Mouse (Mus musculus) adrenal gland, postnatal 25 days (tissue): ENCODE results near the gene Ceacam19. TPM values are rescaled to one million over a fixed set of nuclear protein-coding genes. Genes with fewer than 3 reads are reported as not detected.
"Not testable (repeated sequence)": the region's sequence is repeated elsewhere in the genome, so short reads cannot be mapped to it uniquely, and the experiment has no call there.

Experiments used
- DNase-seq: peaks from one replicate; pipeline ENCODE4 v3.0.0; 2021; ENCODE audit warnings: mixed read lengths
- long read RNA-seq: library from polyadenylated mRNA; stranded (forward); transcript quantifications from one replicate; pipeline ENCODE4 v2.0.0, GENCODE M21; 2021
- total RNA-seq: library from RNA; stranded (reverse); gene quantifications from 2 replicates; pipeline ENCODE4 v1.2.3, GENCODE M21; 2021

Gene Ceacam19
- total RNA-seq = not detected in 2 replicates
- long read RNA-seq = 0 reads

GRCm38 (mm10) chr7:19887849-19888248 is at the start of gene Ceacam19:
Ceacam19 (minus strand) TSS chr7:19887965.
- no peak for DNase-seq

DNA sequence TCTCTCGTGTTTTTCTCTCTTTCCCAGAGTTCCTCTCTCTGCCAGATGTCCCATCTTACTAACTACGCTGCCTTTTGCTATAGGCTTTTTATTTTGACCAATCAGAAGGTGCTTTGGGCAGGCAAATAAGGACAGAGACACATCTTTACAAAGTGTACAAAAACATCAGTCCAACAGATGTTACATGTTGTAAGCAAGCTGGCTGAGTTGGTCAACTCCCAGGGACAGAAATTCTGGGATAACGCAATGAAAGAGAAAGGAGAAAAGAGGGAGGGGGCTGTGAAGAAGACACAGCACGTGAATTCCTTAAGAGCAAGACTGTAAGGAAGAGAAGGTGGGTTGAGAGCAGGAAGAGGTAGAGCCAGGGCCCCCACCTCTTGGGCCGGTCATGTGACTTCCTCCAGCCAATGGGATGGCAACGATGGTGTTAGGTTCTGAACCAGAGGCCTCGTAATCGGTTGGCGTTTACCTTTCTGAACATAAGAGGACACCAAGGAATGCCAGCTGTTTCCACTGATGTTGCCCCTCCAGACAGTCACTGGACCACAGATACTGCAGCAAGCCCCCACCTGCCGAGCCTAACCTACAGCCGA is 49.6 kb upstream of the Ceacam19 start:
- no peak for DNase-seq

GRCm38 (mm10) chr7:19935961-19936360 is 48.2 kb upstream of the Ceacam19 start:
- DNase-seq = no peak

- DNase-seq = no peak
Measured at GRCm38 (mm10) chr7:19935171-19935751, 47.5 kb upstream of the Ceacam19 start.

GRCm38 (mm10) chr7:19932877-19933809 is 45.4 kb upstream of the Ceacam19 start:
- DNase-seq = peak; percentile 63

DNA sequence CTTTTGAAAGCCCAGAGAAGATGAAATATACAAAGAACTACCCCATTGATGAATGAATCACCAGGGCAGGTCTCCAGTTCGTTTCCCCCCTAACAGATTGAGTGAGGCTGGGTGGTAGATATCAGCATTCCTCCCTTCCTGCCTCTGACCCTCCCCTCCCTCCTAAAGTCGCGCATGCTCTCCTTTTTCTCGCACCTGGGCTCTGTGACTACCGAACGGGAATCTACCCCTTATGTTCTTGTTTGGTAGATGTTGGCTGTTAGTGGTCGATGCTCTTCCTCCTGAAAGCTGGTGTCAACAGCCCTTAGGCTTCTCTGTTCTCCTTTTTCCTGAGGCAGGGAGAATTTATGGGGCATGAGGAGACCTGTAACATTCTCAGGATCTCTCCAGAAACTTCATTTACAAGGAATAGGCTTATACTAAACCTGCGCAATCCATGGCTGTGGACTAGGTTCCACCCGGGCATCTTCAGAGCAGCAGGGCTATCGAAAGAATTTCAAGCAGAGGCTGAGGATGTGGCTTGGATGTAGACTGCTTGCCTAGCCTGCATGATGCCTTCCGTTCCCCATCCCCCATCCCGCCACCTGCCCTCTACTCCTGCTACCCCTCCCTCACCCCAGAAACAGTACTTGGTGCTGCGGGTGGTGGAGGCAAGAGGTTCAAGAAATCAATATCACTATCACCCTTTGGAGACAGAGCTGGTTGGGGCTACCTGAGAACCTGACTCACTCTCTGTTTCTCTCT is 44.5 kb upstream of the Ceacam19 start:
- DNase-seq = no peak

- DNase-seq = not testable (repeated sequence)
Measured at GRCm38 (mm10) chr7:19930481-19930880, 42.7 kb upstream of the Ceacam19 start.

DNA sequence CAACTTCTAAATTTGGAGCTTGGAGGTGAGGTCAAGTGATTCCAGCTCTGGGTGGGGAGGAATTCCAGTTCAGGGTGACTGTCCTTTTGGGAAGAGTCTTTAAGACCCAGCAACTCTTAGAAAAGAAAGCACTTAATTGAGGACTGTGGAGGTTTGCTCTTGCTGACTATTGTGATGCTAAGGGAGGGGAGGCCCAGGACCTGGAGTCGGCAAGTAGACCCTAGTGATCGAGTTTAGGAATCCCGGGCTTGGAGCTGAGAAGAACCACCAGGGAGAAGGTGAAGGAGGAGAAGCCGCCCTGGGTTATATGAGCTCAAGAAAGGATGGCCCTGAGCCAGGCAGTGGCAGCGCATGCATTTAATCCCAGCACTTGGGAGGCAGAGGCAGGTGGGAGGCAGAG is 40.7 kb upstream of the Ceacam19 start:
- no peak for DNase-seq

- DNase-seq = no peak
Measured at GRCm38 (mm10) chr7:19926849-19927480, 39.2 kb upstream of the Ceacam19 start.

DNA sequence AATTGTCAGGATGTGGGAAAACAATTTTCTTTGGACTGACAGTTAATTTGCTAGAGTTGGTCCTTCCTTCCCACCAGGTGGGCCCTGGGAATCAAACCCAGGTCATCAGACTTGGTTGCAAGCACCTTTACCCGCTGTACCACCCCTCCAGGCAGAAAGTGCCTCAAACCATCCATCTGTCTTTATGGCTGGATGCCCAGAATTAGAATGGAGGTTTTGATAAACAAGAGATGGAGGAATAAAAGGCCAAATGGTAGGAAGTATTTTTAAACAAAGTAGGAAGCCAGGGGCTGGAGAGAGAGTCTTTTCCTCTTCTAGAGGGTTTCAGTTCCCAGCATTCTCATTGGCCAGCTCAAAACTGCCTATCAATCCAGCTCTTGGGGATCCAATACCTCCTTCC is 37.6 kb upstream of the Ceacam19 start:
- no peak for DNase-seq

DNA sequence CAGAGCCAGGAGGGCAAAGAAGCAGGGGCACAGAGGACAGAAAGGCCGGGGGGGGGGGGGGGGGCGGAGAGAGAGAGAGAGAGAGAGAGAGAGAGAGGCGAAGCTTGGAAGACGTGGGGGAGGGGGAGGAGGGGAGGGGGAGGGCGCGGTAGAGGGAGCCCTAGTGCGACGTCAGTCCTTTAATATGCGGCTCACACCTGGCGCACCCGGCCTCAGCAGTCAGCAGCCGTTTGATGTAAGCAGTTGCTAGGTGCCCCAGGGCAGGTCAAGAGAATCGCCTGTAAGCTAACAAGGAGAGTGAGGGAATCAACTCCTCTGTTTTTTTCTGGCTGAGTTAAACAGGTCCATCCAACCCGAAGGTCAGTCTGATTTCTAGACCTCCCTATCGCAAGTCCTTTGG is 36.0 kb upstream of the Ceacam19 start:
- no peak for DNase-seq

- no peak for DNase-seq
Measured at GRCm38 (mm10) chr7:19923354-19923753, 35.6 kb upstream of the Ceacam19 start.

- DNase-seq = peak; percentile 82
Measured at GRCm38 (mm10) chr7:19920506-19921261, 32.9 kb upstream of the Ceacam19 start, which contains the start of gene Pvr. Pvr (minus strand) TSS chr7:19921160.

- DNase-seq = no peak
Measured at GRCm38 (mm10) chr7:19920166-19920505, 32.4 kb upstream of the Ceacam19 start.

DNA sequence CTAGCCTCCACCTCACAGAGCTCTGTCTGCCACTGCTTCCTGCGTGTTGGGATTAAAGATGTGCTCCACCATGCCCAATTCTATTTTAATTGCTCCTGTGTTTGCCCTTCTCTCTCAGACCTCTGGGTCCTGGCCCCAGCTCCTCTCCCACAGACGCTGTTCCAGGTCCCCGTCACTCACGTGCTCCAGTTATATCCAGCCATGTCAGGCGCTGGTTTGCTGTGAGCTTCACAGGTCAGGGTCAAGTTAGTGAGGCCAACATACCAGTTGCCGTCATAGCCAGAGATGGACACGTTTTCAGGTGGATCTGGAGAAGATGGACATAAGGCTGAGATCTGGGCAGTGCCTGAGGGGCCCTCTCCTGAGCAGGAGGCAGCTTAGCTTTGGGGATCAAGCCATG is 26.8 kb upstream of the Ceacam19 start:
- no peak for DNase-seq

DNA sequence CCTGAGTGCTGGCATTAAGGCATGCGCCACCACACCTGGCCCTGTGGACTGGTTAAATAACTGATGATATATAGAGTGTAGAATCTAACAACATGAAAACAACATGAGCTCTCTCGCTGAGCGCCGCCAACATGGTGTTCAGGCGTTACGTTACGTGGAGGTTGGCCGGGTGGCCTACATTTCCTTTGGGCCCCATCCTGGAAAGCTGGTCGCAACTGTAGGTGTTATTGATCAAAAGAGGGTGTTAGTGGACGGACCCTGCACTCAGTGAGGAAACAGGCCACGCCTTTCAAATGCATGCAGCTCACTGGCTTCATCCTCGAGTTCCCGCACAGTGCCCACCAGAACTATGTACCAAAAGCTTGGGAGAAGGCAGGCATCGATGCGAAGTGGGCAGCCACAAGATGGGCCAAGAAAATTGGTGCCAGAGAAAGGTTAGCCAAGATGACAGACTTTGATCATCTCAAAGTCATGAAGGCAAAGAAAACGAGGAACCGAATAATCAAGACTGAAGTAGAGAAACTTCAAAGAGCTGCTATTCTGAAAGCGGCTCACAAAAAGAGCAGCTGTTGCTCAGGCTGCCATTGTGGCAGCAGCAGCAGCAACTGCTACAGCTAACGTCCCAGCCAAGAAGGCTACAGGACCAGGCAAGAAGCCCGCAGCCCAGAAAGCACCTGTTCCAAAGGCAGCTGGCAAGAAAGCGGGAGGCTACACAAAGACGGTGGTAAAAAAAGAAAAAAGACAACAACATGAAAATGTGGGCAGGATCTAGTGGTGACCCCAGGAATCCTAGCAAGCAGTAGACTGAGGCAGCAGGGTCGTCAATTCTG is 24.1 kb upstream of the Ceacam19 start:
- DNase-seq = no peak

DNA sequence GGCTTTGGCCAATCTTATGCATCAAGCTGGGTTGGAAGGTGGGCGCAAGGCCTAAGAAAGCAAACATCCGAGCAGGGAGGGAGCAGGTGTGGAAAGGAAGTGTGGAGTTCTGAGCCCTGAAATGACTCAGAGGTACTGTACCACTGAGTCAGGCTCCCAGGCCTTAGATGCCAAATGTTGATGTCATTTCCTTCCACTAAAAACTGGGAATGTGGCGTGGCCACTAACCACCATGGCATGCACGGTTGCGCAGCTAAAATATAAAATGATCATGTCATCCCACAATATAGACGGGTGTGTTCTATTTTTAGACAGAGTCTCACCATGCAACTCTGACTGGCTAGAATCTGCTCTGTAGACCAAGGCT is 23.5 kb upstream of the Ceacam19 start:
- DNase-seq = no peak

GRCm38 (mm10) chr7:19910421-19911291 is 22.9 kb upstream of the Ceacam19 start:
- DNase-seq = peak; percentile 83

DNA sequence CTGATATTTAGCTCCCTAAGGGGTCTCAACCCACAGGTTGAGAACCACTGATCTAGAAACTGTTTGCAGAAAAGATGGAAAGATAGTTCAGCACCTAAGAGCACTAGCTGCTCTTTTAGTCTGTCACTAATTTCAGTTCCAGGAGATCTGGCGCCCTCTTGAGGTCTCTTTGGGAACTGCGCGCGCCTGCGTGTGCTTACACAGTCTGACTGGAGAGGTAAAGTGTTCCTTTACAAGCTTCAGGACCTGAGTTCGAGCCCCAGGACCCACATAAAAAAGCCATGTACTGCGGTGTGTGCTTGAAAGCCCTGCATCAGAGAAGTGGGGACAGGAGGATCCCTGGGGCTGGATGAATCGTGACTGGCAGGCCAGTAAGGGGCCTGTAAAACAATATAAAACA is 2.1 kb upstream of the Ceacam19 start:
- DNase-seq = peak; percentile 59
